Mouse (Mus musculus): ENCODE measurements around the gene S100pbp. TPM values are rescaled to one million over a fixed set of nuclear protein-coding genes. Genes with fewer than 3 reads are reported as not detected.

S100pbp gene
- polyA plus RNA-seq, 1 experiment from 2014 or later, result 6.9 TPM

GRCm38 (mm10) chr4:129112231-129112630 lies 77.3 kb downstream of the S100pbp start:
- TF ChIP-seq CTCF (IDR thresholded peaks at IDR 0.05; ENCODE audit: low read depth), result no peak
- Histone ChIP-seq H3K27ac (ENCODE audit: low read depth, low read length) (no peak overlapping the region), H3K36me3 (ENCODE audit: control insufficient read depth, insufficient read depth) (peaks cover 13% of the 10 kb centered on the region; the same call in 1 of the 2 replicates), H3K9ac (ENCODE audit: low read depth, low read length) (no peak overlapping the region), H3K27me3 (replicated peaks; ENCODE audit: control insufficient read depth, insufficient read depth, low read length) (no peaks in the 10 kb centered on the region), H3K4me2 (replicated peaks; ENCODE audit: low read depth) (no peak overlapping the region), H3K4me3 (ENCODE audit: low read depth, low read length) (no peak overlapping the region), H3K4me1 (replicated peaks; ENCODE audit: control insufficient read depth, insufficient read depth, low read length) (peaks cover 5% of the 10 kb centered on the region; the same call in 1 of the 2 replicates), H3K9me3 (ENCODE audit: control insufficient read depth) (no peaks in the 10 kb centered on the region)
- ATAC-seq, result no peak
- 43% methylated on average over 11 of the region's 13 CpGs for WGBS

DNA sequence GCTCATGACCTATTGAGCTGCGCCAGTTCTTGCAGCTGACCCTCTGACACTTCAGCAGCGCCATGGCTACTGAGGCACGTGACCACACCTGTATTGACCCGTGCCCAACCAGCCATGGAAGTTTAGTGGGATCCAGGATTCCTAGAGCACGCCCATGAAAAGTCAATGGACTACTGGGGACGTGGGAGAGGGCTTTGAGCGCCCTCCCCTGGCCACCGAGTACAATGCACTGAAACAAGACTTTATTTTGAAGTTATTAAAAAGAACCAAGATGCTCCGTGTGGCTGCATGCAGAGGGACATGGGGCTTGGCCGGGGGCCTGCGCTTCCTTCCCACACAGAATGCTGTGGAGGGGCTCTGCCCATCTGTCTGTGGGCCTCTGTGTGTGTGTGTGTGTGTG lies 78.2 kb downstream of the S100pbp start:
- WGBS, result 45% methylated on average over 11 of the region's 11 CpGs
- peak; percentile 49 for ATAC-seq
- TF ChIP-seq CTCF (IDR thresholded peaks at IDR 0.05; ENCODE audit: low read depth), result peak; percentile 84
- peaks cover 5% of the 10 kb centered on the region; the same call in 1 of the 2 replicates for H3K4me1 ChIP-seq (replicated peaks; ENCODE audit: control insufficient read depth, insufficient read depth, low read length)
- no peaks in the 10 kb centered on the region for H3K27me3 ChIP-seq (replicated peaks; ENCODE audit: control insufficient read depth, insufficient read depth, low read length)
- peaks cover 13% of the 10 kb centered on the region; the same call in 1 of the 2 replicates for H3K36me3 ChIP-seq (ENCODE audit: control insufficient read depth, insufficient read depth)
- no peak overlapping the region for H3K9ac ChIP-seq (ENCODE audit: low read depth, low read length)
- no peak overlapping the region for H3K4me2 ChIP-seq (replicated peaks; ENCODE audit: low read depth)
- H3K9me3 ChIP-seq (ENCODE audit: control insufficient read depth), result no peaks in the 10 kb centered on the region
- H3K4me3 ChIP-seq (ENCODE audit: low read depth, low read length), result no peak overlapping the region
- peak overlapping the region; percentile 91 for H3K27ac ChIP-seq (ENCODE audit: low read depth, low read length)

DNA sequence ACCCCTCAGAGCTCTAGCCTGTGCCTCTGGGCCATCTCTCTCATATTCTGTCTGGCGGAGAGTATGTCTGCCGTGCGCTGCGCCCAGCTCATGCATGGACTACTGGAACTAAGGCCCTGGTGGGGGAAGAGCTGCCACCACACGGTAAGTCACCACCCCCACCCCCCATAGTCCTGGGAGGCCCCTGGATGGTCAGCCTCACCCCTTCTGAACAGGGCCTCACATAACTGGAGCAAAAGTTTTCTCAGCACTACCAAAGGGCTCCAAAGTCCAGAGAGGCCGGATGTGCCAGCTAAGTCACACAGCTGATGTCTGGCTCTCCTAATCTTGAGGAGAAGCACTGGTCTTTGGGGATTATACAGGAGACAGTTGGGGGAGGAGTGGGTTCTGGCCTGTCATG lies 78.7 kb downstream of the S100pbp start:
- no peak overlapping the region; the same call in 1 of the 2 replicates for H3K4me2 ChIP-seq (replicated peaks; ENCODE audit: low read depth)
- peaks cover 13% of the 10 kb centered on the region; the same call in 1 of the 2 replicates for H3K36me3 ChIP-seq (ENCODE audit: control insufficient read depth, insufficient read depth)
- H3K4me3 ChIP-seq (ENCODE audit: low read depth, low read length), result no peak overlapping the region
- 60% methylated on average over 6 of the region's 6 CpGs for WGBS
- ATAC-seq, result peak; percentile 69
- H3K4me1 ChIP-seq (replicated peaks; ENCODE audit: control insufficient read depth, insufficient read depth, low read length), result peaks cover 5% of the 10 kb centered on the region; the same call in 1 of the 2 replicates
- H3K9me3 ChIP-seq (ENCODE audit: control insufficient read depth), result no peaks in the 10 kb centered on the region
- no peak for TF ChIP-seq CTCF (IDR thresholded peaks at IDR 0.05; ENCODE audit: low read depth)
- H3K27me3 ChIP-seq (replicated peaks; ENCODE audit: control insufficient read depth, insufficient read depth, low read length), result no peaks in the 10 kb centered on the region
- no peak overlapping the region for H3K9ac ChIP-seq (ENCODE audit: low read depth, low read length)
- peak overlapping the region; percentile 91 for H3K27ac ChIP-seq (ENCODE audit: low read depth, low read length)

DNA sequence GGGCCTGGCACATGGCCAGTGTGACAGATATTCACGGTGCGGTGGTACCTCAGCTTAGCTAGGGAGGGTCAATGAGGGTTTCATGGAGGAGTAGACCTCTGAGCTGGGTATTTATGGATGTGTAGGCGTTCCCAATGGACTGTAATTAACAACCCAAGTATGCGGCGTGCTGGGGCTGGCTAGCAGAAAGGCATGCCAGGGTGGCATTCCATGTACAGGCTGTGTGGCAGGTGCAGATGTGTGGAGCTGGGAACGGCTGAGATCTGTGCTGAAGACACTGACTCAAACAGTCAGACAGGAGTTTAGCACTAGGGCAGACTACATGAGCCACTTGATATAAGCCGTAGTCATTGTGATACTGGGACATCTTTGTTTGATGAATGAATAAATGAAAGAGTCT lies 80.9 kb downstream of the S100pbp start:
- ATAC-seq, result no peak
- 0 out of 2 replicates have a peak overlapping the region, but pooled peaks have one; percentile 3 for H3K4me3 ChIP-seq (ENCODE audit: low read depth, low read length)
- TF ChIP-seq CTCF (IDR thresholded peaks at IDR 0.05; ENCODE audit: low read depth), result no peak
- peak overlapping the region; percentile 91 for H3K27ac ChIP-seq (ENCODE audit: low read depth, low read length)
- H3K4me1 ChIP-seq (replicated peaks; ENCODE audit: control insufficient read depth, insufficient read depth, low read length), result peaks cover 5% of the 10 kb centered on the region; the same call in 1 of the 2 replicates
- WGBS, result 65% methylated on average over 7 of the region's 7 CpGs
- H3K4me2 ChIP-seq (replicated peaks; ENCODE audit: low read depth), result peak overlapping the region; percentile 71
- no peaks in the 10 kb centered on the region for H3K27me3 ChIP-seq (replicated peaks; ENCODE audit: control insufficient read depth, insufficient read depth, low read length)
- H3K9ac ChIP-seq (ENCODE audit: low read depth, low read length), result no peak overlapping the region
- H3K36me3 ChIP-seq (ENCODE audit: control insufficient read depth, insufficient read depth), result peaks cover 13% of the 10 kb centered on the region; the same call in 1 of the 2 replicates
- H3K9me3 ChIP-seq (ENCODE audit: control insufficient read depth), result no peaks in the 10 kb centered on the region

DNA sequence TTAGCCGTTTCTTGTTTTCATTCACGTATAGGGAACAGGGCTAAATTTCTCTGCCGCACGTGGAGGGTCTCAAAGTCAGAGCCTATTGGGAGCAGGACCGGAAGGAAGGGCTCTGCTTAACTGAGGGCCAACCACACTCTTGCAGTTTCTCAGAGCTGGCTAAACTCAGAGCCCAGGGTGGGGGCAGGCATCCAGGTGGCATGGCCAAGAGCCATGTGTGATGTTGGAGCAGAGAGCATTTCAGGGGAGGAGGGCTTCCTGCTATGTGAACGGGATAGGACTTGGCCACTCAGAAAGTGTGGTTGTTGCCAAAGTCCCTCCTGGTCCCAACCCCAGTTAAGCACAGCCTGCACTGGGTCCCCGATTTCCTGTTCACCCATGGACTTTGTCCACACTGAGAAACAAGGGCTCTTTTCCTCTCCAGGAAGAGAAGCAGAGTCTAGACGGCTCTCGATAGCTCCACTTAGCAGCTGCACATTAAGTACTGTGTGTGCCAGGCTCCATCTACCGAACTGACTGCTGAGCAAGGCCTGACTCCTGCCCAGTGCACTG lies 82.1 kb downstream of the S100pbp start:
- WGBS, result 33% methylated on average over 10 of the region's 10 CpGs
- Histone ChIP-seq H3K4me2 (replicated peaks; ENCODE audit: low read depth) (peak overlapping the region; percentile 71), H3K36me3 (ENCODE audit: control insufficient read depth, insufficient read depth) (peaks cover 13% of the 10 kb centered on the region; the same call in 1 of the 2 replicates), H3K9ac (ENCODE audit: low read depth, low read length) (peak overlapping the region; percentile 40), H3K27ac (ENCODE audit: low read depth, low read length) (peak overlapping the region; percentile 91), H3K9me3 (ENCODE audit: control insufficient read depth) (no peaks in the 10 kb centered on the region), H3K27me3 (replicated peaks; ENCODE audit: control insufficient read depth, insufficient read depth, low read length) (no peaks in the 10 kb centered on the region), H3K4me3 (ENCODE audit: low read depth, low read length) (peak overlapping the region; percentile 59), H3K4me1 (replicated peaks; ENCODE audit: control insufficient read depth, insufficient read depth, low read length) (no peaks in the 10 kb centered on the region; the same call in 1 of the 2 replicates)
- no peak for TF ChIP-seq CTCF (IDR thresholded peaks at IDR 0.05; ENCODE audit: low read depth)
- peak; percentile 67 for ATAC-seq

- Histone ChIP-seq H3K4me3 (ENCODE audit: low read depth, low read length) (peak overlapping the region; percentile 59), H3K27me3 (replicated peaks; ENCODE audit: control insufficient read depth, insufficient read depth, low read length) (no peaks in the 10 kb centered on the region), H3K27ac (ENCODE audit: low read depth, low read length) (peak overlapping the region; percentile 91), H3K4me2 (replicated peaks; ENCODE audit: low read depth) (peak overlapping the region; percentile 71), H3K4me1 (replicated peaks; ENCODE audit: control insufficient read depth, insufficient read depth, low read length) (no peaks in the 10 kb centered on the region; the same call in 1 of the 2 replicates), H3K9me3 (ENCODE audit: control insufficient read depth) (no peaks in the 10 kb centered on the region), H3K36me3 (ENCODE audit: control insufficient read depth, insufficient read depth) (peaks cover 7% of the 10 kb centered on the region; the same call in 1 of the 2 replicates), H3K9ac (ENCODE audit: low read depth, low read length) (peak overlapping the region; percentile 65)
- no peak for ATAC-seq
- no peak for TF ChIP-seq CTCF (IDR thresholded peaks at IDR 0.05; ENCODE audit: low read depth)
- WGBS, result 25% methylated on average over 9 of the region's 9 CpGs
These were observed 83.5 kb downstream of the S100pbp start for GRCm38 (mm10) chr4:129106073-129106472.

Data from intestine, postnatal 0 days (tissue).